Mouse (Mus musculus): ENCODE results near the gene Rabgef1. TPM values are rescaled to one million over a fixed set of nuclear protein-coding genes. Genes with fewer than 3 reads are reported as not detected.

Gene Rabgef1
- polyA plus RNA-seq (2014; fragmentation: Nextera tagmentation; extraction: Ambion mirVana) = 24.2 and 30.1 TPM in 2 replicates

GRCm38 (mm10) chr5:130171423-130171954 is at the start of gene Rabgef1:
Gene Rabgef1, plus strand, starts transcription at chr5:130171798.
- H3K36me3 ChIP-seq (ENCODE audit: control insufficient read depth, insufficient read depth, low read length) = no peaks in the 10 kb centered on the region
- ATAC-seq (ENCODE audit: low FRiP score) (peak; percentile 95), DNase-seq (ENCODE audit: low spot score, missing footprints) (peak; percentile 99)
- peak within 1 kb of the TSS; percentile 89 for H3K9ac ChIP-seq (ENCODE audit: low read length)
- peak within 1 kb of the TSS; percentile 81 for H3K4me2 ChIP-seq
- H3K9me3 ChIP-seq (ENCODE audit: control insufficient read depth, low read length) = no peaks in the 10 kb centered on the region
- peaks cover 15% of the 10 kb centered on the region for H3K4me1 ChIP-seq (ENCODE audit: control insufficient read depth, insufficient read depth, low read length)
- peak within 1 kb of the TSS; percentile 60; the same call in 1 of the 2 replicates for H3K27ac ChIP-seq (ENCODE audit: low read depth, low read length)
- H3K4me3 ChIP-seq (ENCODE audit: low read depth, low read length) = peak within 1 kb of the TSS; percentile 90
- WGBS = under 1% methylated on average over 55 of the region's 62 CpGs
- H3K27me3 ChIP-seq (ENCODE audit: control insufficient read depth, insufficient read depth, low read length) = no peaks in the 10 kb centered on the region

- H3K27ac ChIP-seq (ENCODE audit: low read depth, low read length) = no peak overlapping the region
- 83% methylated on average over 2 of the region's 2 CpGs for WGBS
- H3K4me3 ChIP-seq (ENCODE audit: low read depth, low read length) = no peak overlapping the region
- H3K9me3 ChIP-seq (ENCODE audit: control insufficient read depth, low read length) = no peaks in the 10 kb centered on the region
- ATAC-seq (ENCODE audit: low FRiP score) = no peak
- no peak overlapping the region for H3K4me2 ChIP-seq
- no peak for DNase-seq (ENCODE audit: low spot score, missing footprints)
- H3K9ac ChIP-seq (ENCODE audit: low read length) = no peak overlapping the region; the same call in 1 of the 2 replicates
- H3K4me1 ChIP-seq (ENCODE audit: control insufficient read depth, insufficient read depth, low read length) = no peaks in the 10 kb centered on the region
- no peaks in the 10 kb centered on the region for H3K27me3 ChIP-seq (ENCODE audit: control insufficient read depth, insufficient read depth, low read length)
- H3K36me3 ChIP-seq (ENCODE audit: control insufficient read depth, insufficient read depth, low read length) = no peaks in the 10 kb centered on the region
Observed at GRCm38 (mm10) chr5:130122355-130122754, 49.2 kb upstream of the Rabgef1 start.

- no peak overlapping the region for H3K9ac ChIP-seq (ENCODE audit: low read length)
- H3K27me3 ChIP-seq (ENCODE audit: control insufficient read depth, insufficient read depth, low read length) = no peaks in the 10 kb centered on the region
- ATAC-seq (ENCODE audit: low FRiP score) = no peak
- H3K4me2 ChIP-seq = no peak overlapping the region
- H3K27ac ChIP-seq (ENCODE audit: low read depth, low read length) = no peak overlapping the region
- 88% methylated on average over 5 of the region's 5 CpGs for WGBS
- H3K9me3 ChIP-seq (ENCODE audit: control insufficient read depth, low read length) = no peaks in the 10 kb centered on the region
- H3K36me3 ChIP-seq (ENCODE audit: control insufficient read depth, insufficient read depth, low read length) = no peaks in the 10 kb centered on the region
- H3K4me3 ChIP-seq (ENCODE audit: low read depth, low read length) = no peak overlapping the region
- no peak for DNase-seq (ENCODE audit: low spot score, missing footprints)
- H3K4me1 ChIP-seq (ENCODE audit: control insufficient read depth, insufficient read depth, low read length) = no peaks in the 10 kb centered on the region
Observed at GRCm38 (mm10) chr5:130124271-130124670, 47.3 kb upstream of the Rabgef1 start.

GRCm38 (mm10) chr5:130128686-130129523 is 42.7 kb upstream of the Rabgef1 start:
- no peaks in the 10 kb centered on the region for H3K9me3 ChIP-seq (ENCODE audit: control insufficient read depth, low read length)
- no peak overlapping the region for H3K4me3 ChIP-seq (ENCODE audit: low read depth, low read length)
- no peak overlapping the region for H3K9ac ChIP-seq (ENCODE audit: low read length)
- H3K27me3 ChIP-seq (ENCODE audit: control insufficient read depth, insufficient read depth, low read length) = no peaks in the 10 kb centered on the region
- no peaks in the 10 kb centered on the region for H3K4me1 ChIP-seq (ENCODE audit: control insufficient read depth, insufficient read depth, low read length)
- no peaks in the 10 kb centered on the region for H3K36me3 ChIP-seq (ENCODE audit: control insufficient read depth, insufficient read depth, low read length)
- no peak overlapping the region for H3K27ac ChIP-seq (ENCODE audit: low read depth, low read length)
- WGBS = 74% methylated on average over 11 of the region's 11 CpGs
- no peak for DNase-seq (ENCODE audit: low spot score, missing footprints)
- no peak for ATAC-seq (ENCODE audit: low FRiP score)
- H3K4me2 ChIP-seq = no peak overlapping the region

- no peak for ATAC-seq (ENCODE audit: low FRiP score)
- 92% methylated on average over 5 of the region's 5 CpGs for WGBS
- H3K27ac ChIP-seq (ENCODE audit: low read depth, low read length) = no peak overlapping the region
Observed at GRCm38 (mm10) chr5:130129524-130129793, 42.1 kb upstream of the Rabgef1 start.

GRCm38 (mm10) chr5:130136597-130136996 is 35.0 kb upstream of the Rabgef1 start:
- Histone ChIP-seq H3K27ac (ENCODE audit: low read depth, low read length) (no peak overlapping the region), H3K9ac (ENCODE audit: low read length) (no peak overlapping the region), H3K9me3 (ENCODE audit: control insufficient read depth, low read length) (no peaks in the 10 kb centered on the region), H3K4me1 (ENCODE audit: control insufficient read depth, insufficient read depth, low read length) (no peaks in the 10 kb centered on the region), H3K36me3 (ENCODE audit: control insufficient read depth, insufficient read depth, low read length) (no peaks in the 10 kb centered on the region), H3K4me2 (no peak overlapping the region), H3K27me3 (ENCODE audit: control insufficient read depth, insufficient read depth, low read length) (no peaks in the 10 kb centered on the region), H3K4me3 (ENCODE audit: low read depth, low read length) (no peak overlapping the region)
- WGBS = 94% methylated on average over 13 of the region's 13 CpGs
- DNase-seq (ENCODE audit: low spot score, missing footprints) = no peak
- no peak for ATAC-seq (ENCODE audit: low FRiP score)

More at GRCm38 (mm10) chr5:130129524-130129793, 42.1 kb upstream of the Rabgef1 start:
- Histone ChIP-seq H3K9me3 (ENCODE audit: control insufficient read depth, low read length) (no peaks in the 10 kb centered on the region), H3K4me3 (ENCODE audit: low read depth, low read length) (no peak overlapping the region), H3K9ac (ENCODE audit: low read length) (no peak overlapping the region), H3K4me2 (no peak overlapping the region), H3K4me1 (ENCODE audit: control insufficient read depth, insufficient read depth, low read length) (no peaks in the 10 kb centered on the region), H3K36me3 (ENCODE audit: control insufficient read depth, insufficient read depth, low read length) (no peaks in the 10 kb centered on the region), H3K27me3 (ENCODE audit: control insufficient read depth, insufficient read depth, low read length) (no peaks in the 10 kb centered on the region)
- no peak for DNase-seq (ENCODE audit: low spot score, missing footprints)

GRCm38 (mm10) chr5:130139393-130139792 is 32.2 kb upstream of the Rabgef1 start:
- peak; percentile 98 for DNase-seq (ENCODE audit: low spot score, missing footprints)
- H3K4me3 ChIP-seq (ENCODE audit: low read depth, low read length) = no peak overlapping the region
- WGBS = 30% methylated on average over 8 of the region's 8 CpGs
- no peak overlapping the region for H3K27ac ChIP-seq (ENCODE audit: low read depth, low read length)
- H3K36me3 ChIP-seq (ENCODE audit: control insufficient read depth, insufficient read depth, low read length) = no peaks in the 10 kb centered on the region
- H3K4me1 ChIP-seq (ENCODE audit: control insufficient read depth, insufficient read depth, low read length) = no peaks in the 10 kb centered on the region
- H3K4me2 ChIP-seq = no peak overlapping the region
- ATAC-seq (ENCODE audit: low FRiP score) = no peak
- H3K9me3 ChIP-seq (ENCODE audit: control insufficient read depth, low read length) = no peaks in the 10 kb centered on the region
- no peak overlapping the region for H3K9ac ChIP-seq (ENCODE audit: low read length)
- H3K27me3 ChIP-seq (ENCODE audit: control insufficient read depth, insufficient read depth, low read length) = no peaks in the 10 kb centered on the region

- Histone ChIP-seq H3K36me3 (ENCODE audit: control insufficient read depth, insufficient read depth, low read length) (no peaks in the 10 kb centered on the region), H3K9me3 (ENCODE audit: control insufficient read depth, low read length) (no peaks in the 10 kb centered on the region), H3K4me2 (no peak overlapping the region), H3K9ac (ENCODE audit: low read length) (no peak overlapping the region), H3K4me3 (ENCODE audit: low read depth, low read length) (no peak overlapping the region), H3K27ac (ENCODE audit: low read depth, low read length) (no peak overlapping the region), H3K27me3 (ENCODE audit: control insufficient read depth, insufficient read depth, low read length) (no peaks in the 10 kb centered on the region), H3K4me1 (ENCODE audit: control insufficient read depth, insufficient read depth, low read length) (peaks cover 7% of the 10 kb centered on the region)
- WGBS = 86% methylated on average over 5 of the region's 5 CpGs
- DNase-seq (ENCODE audit: low spot score, missing footprints) = no peak
- no peak for ATAC-seq (ENCODE audit: low FRiP score)
Observed at GRCm38 (mm10) chr5:130141138-130141537, 30.5 kb upstream of the Rabgef1 start.

- no peaks in the 10 kb centered on the region for H3K36me3 ChIP-seq (ENCODE audit: control insufficient read depth, insufficient read depth, low read length)
- no peak overlapping the region for H3K27ac ChIP-seq (ENCODE audit: low read depth, low read length)
- H3K27me3 ChIP-seq (ENCODE audit: control insufficient read depth, insufficient read depth, low read length) = no peaks in the 10 kb centered on the region
- DNase-seq (ENCODE audit: low spot score, missing footprints) (no peak), ATAC-seq (ENCODE audit: low FRiP score) (no peak)
- WGBS = 76% methylated on average over 4 of the region's 4 CpGs
- no peaks in the 10 kb centered on the region for H3K9me3 ChIP-seq (ENCODE audit: control insufficient read depth, low read length)
- peaks cover 7% of the 10 kb centered on the region for H3K4me1 ChIP-seq (ENCODE audit: control insufficient read depth, insufficient read depth, low read length)
- no peak overlapping the region for H3K9ac ChIP-seq (ENCODE audit: low read length)
- no peak overlapping the region for H3K4me3 ChIP-seq (ENCODE audit: low read depth, low read length)
- H3K4me2 ChIP-seq = no peak overlapping the region
Observed at GRCm38 (mm10) chr5:130142041-130142440, 29.6 kb upstream of the Rabgef1 start.

Data from midbrain, embryonic 11.5 days (tissue).